Mouse (Mus musculus) cerebellum, postnatal 10 days (tissue): Measurements from ENCODE around the gene Gm45208.

Experiments used
- DNase-seq, 2 experiments: peaks; one replicate each; pipeline ENCODE4 v3.0.0; 2021; ENCODE audit warnings: mixed read lengths in 2 of 2

Gm45208 gene

DNA sequence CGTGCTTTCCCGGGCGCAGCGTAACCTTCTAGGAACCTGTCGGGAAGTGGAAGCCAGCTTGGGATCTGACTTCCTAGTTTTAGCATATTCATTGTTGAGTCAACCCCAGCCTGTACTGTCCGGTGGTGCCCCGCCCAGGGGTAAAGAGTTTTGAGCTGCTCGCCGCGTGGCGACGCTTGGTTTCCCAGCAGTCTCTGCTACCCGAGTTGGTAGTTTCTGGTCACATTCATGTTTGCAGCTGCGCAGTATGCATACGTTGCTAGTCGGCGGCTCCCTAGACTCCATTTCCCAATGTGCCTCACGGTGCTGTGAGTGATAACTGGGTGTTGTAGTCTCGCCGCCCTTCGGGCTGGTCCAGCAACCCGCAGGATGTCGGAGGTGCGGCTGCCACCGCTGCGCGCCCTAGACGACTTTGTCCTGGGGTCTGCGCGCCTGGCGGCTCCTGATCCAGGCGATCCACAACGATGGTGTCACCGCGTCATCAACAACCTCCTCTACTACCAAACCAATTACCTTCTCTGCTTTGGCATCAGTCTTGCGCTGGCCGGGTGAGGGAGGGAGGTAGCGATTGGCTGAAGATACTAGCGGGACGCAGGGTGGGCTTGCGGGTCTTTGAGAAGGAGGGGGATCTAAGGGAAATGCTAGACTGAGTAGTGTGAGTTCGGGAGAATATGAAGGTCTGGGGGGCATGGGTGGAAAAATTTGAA is 6.3 kb downstream of the Gm45208 start, which contains the start of gene Praf2:
Praf2 (plus strand) TSS at position 225 of the 707 bp plus-strand sequence.
- DNase-seq = peak; percentile 79 to 83

DNA sequence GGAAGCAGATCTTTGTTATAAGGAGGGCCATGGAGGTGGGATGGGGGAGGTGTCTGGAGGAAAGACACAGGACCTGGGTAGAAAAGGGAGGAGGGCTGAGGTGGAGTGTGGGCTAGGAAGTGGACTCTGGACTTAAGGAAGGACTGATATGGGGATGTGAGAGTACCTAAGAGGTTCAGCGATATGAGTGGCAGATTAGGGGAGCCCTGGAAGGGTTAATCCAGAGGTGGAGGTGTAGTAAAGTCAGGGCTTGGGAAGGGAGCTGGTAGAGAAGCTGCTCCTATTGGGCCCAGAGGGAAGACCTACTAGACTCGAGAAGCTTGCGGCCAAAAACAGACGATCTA is 6.8 kb downstream of the Gm45208 start:
- DNase-seq = no peak

- DNase-seq = peak; percentile 81
Observed at GRCm38 (mm10) chrX:7733571-7734156, 11.6 kb downstream of the Gm45208 start.

DNA sequence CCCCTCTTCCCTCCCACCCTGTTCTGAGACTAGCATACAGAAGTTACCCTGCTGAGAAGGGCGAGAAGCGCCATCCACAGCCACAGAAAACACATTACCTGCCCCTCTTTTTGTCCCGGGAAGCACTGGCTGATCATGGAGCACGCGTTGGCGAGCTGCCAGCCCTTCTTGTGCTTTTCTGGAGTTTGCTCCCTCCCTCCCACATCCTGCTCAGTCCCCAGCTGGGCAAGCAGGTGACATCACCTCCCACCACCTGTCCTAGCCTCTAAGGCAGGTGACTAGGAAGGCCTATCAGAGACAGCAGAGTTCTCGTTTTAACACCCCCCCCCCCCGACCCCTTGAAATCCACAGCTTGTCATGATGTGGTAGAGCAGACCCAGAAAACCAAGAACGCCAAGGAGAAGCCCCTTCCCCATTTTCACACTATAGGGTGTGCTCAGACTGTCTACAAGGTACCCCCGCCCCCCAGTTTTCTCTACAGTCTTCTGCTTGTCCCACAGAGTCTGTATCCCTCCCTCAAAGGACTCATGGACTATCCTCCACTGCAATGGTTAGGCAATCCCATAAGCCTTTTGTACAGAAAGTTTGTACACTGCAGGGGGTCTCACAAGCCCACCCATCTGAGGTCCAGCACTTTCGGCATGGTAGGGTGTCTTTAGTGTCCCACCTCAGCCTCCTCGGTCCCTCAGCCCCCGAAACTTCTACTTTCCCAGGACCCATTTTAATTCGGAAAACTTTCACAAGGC is 17.5 kb downstream of the Gm45208 start:
- peak; percentile 79 to 85 for DNase-seq

- DNase-seq = no peak
Observed at GRCm38 (mm10) chrX:7740082-7740819, 18.2 kb downstream of the Gm45208 start.

GRCm38 (mm10) chrX:7741103-7741502 is 19.1 kb downstream of the Gm45208 start:
- no peak for DNase-seq

- DNase-seq = no peak
Observed at GRCm38 (mm10) chrX:7743470-7743869, 21.4 kb downstream of the Gm45208 start.

GRCm38 (mm10) chrX:7744940-7745339 is 22.9 kb downstream of the Gm45208 start:
- no peak for DNase-seq

DNA sequence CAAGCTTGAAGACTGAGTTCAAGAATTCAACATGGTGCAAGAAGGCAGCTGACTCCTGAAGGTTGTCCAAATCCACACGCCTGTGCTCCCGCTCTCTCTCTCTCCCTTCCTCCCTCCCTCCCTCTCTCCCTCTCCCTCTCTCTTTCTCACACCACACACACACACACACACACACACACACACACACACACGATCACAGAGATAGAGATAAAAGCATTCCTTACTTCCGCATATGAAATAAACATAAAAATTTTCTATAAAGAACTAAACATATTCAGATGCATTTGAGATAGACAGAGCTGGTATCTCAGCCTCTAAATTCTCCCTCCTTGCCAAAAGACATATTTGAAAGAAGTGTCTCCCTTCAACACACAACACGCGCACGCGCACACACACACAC is 23.4 kb downstream of the Gm45208 start:
- no peak for DNase-seq

GRCm38 (mm10) chrX:7750432-7751116 is 28.5 kb downstream of the Gm45208 start, which contains the start of gene Ccdc120:
Gene Ccdc120 (minus strand): TSS chrX:7750905.
- DNase-seq = peak; percentile 86 to 93

- peak in 1 of 2 experiments; percentile 59 for DNase-seq
Observed at GRCm38 (mm10) chrX:7753627-7754026, 31.6 kb downstream of the Gm45208 start.

- peak; percentile 92 to 96 for DNase-seq
Observed at GRCm38 (mm10) chrX:7762137-7762920, 40.3 kb downstream of the Gm45208 start, which contains the start of gene Tfe3. Gene Tfe3 (plus strand): TSS chrX:7762560.

- DNase-seq = no peak
Observed at GRCm38 (mm10) chrX:7762921-7763197, 40.8 kb downstream of the Gm45208 start.

- peak; percentile 14 to 26 for DNase-seq
Observed at GRCm38 (mm10) chrX:7763631-7764393, 41.8 kb downstream of the Gm45208 start.

- peak in 1 of 2 experiments; percentile 17 for DNase-seq
Observed at GRCm38 (mm10) chrX:7764657-7765280, 42.7 kb downstream of the Gm45208 start.

DNA sequence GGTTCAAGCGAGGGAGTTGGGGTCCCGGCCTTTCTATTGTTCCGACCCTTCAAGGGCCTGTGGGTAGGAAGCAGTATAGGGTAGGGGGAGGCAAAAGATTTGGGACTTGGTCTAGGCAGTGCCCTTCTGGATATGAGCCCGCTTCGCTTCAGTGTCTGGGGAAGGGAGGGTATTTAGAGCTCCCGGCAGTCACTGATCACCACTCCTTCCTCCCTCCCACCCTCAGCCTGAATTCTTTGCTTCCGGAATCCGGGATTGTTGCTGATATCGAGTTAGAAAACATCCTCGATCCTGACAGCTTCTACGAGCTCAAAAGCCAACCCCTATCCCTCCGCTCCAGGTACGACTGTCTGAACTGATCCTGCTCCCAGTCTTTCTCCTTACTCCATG is 43.2 kb downstream of the Gm45208 start:
- DNase-seq = peak in 1 of 2 experiments; percentile 11

GRCm38 (mm10) chrX:7765764-7766163 is 43.7 kb downstream of the Gm45208 start:
- peak; percentile 18 to 28 for DNase-seq

DNA sequence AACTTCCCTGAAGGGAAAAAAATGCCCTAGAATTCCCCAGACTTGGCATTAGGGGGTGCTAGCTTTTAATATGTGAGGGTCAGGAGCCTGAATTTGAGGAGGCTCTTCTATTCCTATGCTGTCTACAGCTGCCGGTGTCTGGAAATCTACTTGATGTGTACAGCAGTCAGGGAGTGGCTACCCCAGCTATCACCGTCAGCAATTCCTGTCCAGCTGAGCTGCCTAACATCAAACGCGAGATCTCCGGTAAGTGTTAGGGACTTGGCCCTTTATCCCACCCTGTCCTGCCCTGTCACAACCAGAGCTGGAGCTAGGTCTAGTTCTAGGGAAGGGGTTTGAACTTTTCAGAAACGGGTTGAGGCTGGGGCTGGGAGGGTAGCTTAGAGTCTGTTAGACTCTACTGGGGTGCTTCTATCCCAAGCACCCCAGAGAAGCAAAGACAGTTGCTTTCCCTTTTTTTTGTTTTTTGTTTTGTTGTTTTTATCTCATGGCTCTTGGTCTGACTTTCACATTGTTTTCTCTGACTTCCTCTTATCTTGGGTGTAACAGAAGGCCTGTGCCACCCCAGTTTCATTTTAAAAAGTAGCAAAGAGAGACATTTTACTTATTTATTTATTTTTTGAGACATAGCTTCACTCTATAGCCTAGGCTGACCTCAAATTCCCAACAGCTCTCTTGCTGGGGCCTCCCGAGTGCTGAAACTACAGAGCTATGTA is 47.4 kb downstream of the Gm45208 start:
- DNase-seq = no peak

GRCm38 (mm10) chrX:7772766-7773165 is 50.7 kb downstream of the Gm45208 start:
- DNase-seq = peak; percentile 26 to 44
